Mouse (Mus musculus): Measurements from ENCODE around the gene Rdh12. TPM values are rescaled to one million over a fixed set of nuclear protein-coding genes. Genes with fewer than 3 reads are reported as not detected.
"Not testable (repeated sequence)": the region's sequence is repeated elsewhere in the genome, so short reads cannot be mapped to it uniquely, and the experiment has no call there.

The Rdh12 gene
- 2.5 and 2.7 TPM in 2 replicates for total RNA-seq (2014; fragmentation: Nextera tagmentation)
- 5.1 and 8.8 TPM in 2 replicates for total RNA-seq (2017)

DNA sequence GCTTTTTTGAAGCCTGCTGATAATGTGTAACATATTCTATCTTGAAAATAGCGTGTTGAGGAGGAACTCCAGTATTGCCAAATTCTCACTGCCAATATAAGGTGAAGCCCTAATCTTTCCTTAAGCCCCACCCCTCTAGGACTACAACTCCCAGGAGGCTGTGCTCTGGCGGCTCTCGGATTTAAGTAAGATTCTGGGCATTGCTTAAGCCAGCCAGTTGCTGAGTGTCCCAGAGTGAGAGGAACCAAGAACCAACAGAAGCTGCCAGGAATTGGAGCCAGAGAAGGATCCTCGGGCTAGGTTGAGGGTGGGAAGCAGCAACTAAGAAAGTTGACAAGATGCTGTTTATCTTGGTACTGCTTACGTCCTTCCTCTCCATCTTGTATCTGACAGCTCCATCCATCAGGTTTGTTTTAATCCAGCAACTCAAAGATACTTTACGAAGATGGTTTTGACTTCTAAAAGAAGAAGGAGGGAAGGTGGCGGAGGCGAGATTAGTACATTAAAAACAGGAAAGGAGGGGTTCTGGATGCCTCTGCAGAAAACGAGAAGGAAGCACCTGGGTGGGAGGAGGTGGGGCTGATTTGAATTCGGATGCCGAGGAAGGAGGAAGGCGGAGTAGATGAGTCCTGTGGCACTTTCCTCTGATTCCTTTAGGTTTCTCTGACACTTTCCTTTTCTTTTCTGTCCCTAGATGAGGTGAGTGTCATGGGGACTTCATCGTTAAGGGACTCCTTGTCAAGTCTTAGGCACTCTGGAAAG is at the start of gene Rdh12:
Gene Rdh12 (plus strand): TSS at position 212 of the 762 bp plus-strand sequence.
- peak; percentile 97 for ATAC-seq (replicated peaks; ENCODE audit: poor library complexity, severe bottlenecking)

DNA sequence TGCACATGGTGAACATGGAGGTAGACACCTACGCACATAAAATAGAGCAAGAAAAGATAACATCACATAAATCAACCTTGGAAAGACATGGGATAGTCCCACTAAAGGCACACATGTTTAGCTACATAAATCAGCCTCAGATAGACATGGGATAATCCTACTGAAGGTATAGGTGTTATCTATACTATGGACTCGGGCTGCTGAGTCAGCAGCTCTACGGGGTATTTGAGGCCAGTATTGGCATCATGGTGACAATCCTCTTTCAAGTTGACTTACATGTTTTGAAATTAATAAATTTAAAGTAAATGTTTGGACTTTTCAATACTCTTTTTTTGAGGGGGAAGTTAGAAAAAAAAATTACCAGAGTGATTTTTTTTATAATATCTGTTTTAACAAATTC is 45.8 kb upstream of the Rdh12 start:
- no peak for ATAC-seq (replicated peaks; ENCODE audit: poor library complexity, severe bottlenecking)

DNA sequence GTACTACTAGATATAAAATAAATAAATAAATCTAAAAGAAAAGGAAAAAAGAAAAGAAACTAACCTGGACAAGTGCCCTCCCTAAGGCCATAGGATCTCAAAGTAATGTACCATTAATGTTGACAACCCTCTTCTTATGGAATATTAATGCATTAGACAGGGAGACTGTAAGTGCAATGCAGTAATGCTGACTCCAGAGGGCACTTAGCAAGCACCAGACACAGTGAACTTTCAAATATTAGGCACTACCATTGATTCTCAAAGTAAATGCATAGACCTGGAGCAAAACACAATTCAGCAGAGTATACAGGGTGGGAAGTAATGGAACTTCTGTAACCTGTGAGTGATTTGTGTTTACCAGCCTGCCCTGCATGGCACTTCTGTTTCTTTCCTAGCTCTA is 39.5 kb upstream of the Rdh12 start:
- ATAC-seq (replicated peaks; ENCODE audit: poor library complexity, severe bottlenecking) = no peak

DNA sequence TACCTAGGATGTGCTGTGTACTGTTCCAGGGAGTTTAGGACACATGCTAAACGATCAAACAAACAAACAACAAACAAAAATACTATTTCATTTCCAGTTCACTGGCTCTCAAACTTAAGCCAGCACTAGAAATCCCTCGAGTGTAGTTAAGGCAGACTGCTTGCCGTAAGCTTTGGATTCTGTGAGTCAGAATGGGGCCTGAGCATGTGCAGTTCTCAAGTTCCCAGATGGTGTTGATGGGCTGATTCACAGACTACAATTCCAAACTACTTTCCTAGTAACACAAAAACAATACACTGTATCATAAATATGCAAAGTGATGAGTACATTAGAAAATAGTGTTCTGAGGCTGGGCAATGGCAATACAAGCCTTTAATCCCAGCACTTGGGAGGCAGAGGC is 38.3 kb upstream of the Rdh12 start:
- no peak for ATAC-seq (replicated peaks; ENCODE audit: poor library complexity, severe bottlenecking)

DNA sequence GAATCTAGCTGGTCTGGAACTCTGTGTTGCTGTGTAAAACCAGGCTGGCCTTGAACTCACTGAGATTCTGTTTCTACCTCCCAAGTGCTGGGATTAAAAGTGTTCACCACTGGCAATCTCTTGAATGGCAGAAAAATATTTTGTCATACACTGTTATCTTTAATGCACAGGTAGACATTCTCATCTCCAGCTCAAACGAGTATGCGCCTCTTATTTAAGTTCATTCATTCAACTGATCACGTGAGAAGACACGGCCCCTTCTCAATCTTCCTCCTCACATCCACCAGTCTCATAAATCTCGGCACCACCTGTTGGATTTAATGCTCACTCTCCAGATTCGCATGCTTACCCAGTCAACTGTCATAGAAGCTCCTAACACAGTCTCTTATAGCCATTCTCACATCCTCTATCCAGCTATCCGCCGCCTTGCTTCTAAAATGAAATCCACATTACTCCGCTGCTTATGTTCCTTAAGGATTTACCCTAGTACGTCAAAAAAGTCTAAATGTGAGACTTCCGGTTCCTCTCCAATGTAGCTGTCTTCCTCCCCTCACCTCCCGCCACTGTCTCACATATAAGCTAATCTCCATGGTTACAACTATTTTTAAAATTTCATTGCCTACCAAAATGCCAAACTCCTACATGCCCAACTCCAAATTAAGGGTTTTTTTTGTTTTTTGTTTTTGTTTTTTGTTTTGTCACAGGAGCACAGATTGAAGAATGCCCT is 37.3 kb upstream of the Rdh12 start:
- ATAC-seq (replicated peaks; ENCODE audit: poor library complexity, severe bottlenecking) = peak; percentile 20; the same call in 1 of the 2 replicates

DNA sequence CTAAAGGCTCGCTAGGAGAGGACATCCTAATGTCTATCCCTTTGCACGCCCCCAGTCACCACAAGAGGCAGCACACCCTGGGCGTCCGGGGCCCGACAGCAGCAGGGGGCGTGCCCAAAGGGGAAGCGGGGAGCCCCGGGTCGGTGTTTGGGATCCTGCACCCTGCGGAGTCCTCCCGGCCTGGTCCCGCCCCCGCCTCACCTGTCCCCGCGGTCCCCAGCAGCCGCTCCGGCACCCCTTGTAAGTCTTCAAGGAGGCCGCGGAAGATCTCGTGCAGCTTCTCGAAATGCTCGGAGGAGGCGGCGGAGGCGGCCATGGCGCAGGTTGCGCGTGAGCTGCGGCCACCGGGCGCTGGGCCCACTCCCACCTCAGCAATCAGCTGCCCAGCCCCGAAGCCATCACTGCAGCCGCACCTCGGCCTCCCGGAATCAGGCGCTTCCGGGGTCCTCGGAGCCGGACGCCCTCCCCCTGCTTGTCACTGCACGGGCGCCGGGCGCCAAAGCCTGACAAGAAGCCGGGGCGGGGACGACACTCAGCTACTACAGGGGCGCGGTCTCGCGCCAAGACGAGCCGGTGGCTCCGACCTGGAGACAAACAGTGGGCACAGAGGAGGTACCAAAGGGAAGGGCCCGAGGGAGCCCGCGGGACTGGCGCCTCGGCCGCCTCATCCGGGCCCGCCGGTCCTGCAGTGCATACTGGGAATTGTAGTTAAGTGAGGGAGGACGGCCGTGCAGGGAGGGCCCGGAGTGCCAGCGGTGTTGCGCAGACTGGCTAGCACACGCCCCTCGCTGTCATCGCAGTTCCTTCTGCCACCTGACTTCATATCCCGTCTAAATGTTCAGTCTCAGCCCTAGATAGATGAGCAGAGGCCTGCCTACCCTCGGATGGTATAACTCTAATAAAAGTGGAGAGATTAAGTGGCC is 36.4 kb upstream of the Rdh12 start, which contains the start of gene Vti1b:
Gene Vti1b (minus strand): TSS at position 649 of the 923 bp plus-strand sequence.
- ATAC-seq (replicated peaks; ENCODE audit: poor library complexity, severe bottlenecking) = peak; percentile 94

DNA sequence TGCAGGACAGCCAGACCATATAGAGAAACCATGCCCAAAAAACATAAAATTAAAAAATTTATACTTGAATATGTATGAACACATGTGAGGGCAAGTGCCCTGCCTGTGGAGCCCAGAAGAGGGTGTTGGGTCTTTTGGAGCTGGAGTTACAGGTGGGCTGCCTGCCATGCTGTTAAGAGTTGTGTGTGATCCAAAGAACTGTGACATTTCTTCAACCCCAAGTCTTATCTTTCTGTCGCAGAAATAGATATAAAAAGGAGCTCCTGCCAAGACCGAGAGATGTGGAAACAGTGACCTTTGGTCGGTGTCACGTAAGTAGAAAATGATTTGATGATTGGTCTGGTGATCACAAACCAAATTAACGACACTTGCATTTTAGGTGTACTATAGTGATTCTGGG is 35.0 kb upstream of the Rdh12 start:
- ATAC-seq (replicated peaks; ENCODE audit: poor library complexity, severe bottlenecking) = no peak

DNA sequence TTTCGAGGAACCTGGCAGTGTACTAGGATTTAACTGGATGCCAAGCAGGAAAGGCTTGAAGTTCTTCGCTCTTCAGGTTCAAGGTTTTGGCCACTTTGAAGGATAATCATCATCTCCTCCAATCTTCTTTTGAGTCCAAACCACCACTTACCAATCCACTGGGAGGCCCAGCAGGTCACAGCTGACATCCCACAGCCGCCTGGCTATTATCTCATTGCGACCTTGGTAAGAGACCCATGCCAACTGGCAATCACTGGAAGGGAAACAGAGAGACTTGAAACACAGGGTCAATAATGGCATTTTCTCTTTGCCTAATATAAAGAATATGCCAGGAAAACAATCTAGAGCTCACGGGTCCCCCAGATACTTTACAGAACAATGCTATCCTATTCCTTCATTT is 32.7 kb upstream of the Rdh12 start:
- ATAC-seq (replicated peaks; ENCODE audit: poor library complexity, severe bottlenecking) = no peak

DNA sequence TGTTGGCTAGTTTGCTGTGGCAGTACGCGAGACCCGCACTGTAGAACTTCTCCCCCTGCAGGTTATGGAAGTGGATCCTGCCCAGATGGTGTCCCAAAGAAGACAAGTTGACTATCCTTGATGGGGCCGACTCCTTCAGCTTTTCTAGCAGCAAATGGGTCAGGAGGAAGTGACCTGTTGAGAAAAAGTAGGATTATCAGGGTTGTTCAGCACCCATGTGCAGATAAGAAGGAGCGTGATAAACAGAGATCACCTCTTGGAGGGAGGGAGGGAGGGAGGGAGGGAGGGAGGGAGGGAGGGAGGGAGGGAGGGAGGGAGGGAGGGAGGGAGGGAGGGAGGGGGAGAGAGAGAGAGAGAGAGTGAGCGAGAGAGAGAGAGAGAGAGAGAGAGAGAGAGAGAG is 23.6 kb upstream of the Rdh12 start:
- ATAC-seq (replicated peaks; ENCODE audit: poor library complexity, severe bottlenecking) = not testable (repeated sequence)

DNA sequence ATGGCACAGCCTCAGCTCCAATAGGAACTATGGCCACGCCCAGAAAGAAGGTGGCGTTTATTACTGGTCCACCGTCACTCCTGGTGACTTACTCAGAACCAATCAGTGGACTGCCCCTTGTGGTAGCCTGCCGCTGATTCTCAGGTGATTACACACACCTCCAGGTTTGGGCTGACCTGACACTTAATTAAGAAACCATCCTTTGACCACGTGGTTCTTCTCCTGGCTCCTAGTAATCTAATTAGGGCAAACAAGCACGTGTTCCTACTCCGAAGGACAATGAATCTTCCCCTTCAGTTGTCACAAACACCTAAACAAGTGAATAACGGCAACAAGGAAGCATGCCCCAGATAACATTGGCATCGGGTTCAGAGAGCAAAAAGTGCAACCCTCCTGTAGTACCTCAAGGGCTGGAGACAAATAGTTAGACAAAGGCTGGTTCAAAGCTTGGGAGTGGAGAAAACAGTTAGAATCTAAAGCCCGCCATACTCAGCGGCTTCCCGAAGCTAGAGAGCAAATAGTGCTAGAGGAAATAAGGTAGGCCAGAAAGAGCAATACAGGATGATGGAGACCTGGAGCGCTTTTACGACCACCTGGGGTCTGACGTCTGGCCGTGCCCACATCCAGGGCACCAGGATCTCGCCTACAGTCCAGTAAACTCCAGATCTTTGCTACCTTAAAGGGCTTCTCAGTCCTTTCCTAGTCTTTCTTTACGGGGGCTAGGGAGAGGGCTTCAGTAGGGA is 17.6 kb upstream of the Rdh12 start:
- ATAC-seq (replicated peaks; ENCODE audit: poor library complexity, severe bottlenecking) = peak; percentile 91

DNA sequence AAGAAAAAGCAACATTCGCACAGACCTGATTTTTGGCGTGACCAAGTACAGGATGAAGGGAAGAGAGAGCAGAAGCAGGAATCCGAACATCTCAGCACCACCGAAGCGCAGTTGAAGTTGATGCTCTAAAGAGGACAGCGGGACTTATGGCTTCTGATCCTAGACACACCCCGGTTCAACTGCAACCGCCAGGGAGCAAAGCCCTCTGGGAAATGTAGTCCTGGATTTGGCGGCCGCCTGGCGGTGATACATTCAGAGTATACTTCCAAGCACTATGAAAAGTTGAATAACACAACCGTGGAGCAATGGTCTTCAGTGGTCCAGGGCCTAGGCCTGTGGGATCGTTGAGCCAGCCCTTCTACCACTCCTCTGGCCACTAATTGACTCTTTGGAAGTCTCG is 17.0 kb upstream of the Rdh12 start:
- peak; percentile 89 for ATAC-seq (replicated peaks; ENCODE audit: poor library complexity, severe bottlenecking)

DNA sequence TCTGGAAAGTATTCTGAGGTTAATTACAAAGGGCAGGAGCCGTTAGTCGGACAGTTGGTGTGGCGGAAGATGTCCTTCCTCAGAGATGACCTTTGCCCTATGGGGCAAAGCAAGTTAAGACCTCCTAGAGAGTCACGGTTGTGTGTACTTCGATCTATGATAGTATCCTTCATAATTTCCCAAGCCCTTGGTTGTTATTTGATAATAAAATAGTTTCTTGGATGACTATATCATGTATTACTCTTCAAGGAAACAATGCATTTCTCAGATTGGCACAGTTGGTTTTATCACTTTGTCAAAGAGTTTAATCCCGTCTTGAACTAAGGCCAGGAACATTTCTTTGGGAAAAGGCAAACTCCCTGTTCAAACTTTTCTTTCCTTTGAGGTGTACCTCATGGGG is 16.5 kb upstream of the Rdh12 start, which contains the start of gene Rdh11:
Gene Rdh11 (minus strand): TSS at position 101 of the 400 bp plus-strand sequence.
- ATAC-seq (replicated peaks; ENCODE audit: poor library complexity, severe bottlenecking) = no peak

DNA sequence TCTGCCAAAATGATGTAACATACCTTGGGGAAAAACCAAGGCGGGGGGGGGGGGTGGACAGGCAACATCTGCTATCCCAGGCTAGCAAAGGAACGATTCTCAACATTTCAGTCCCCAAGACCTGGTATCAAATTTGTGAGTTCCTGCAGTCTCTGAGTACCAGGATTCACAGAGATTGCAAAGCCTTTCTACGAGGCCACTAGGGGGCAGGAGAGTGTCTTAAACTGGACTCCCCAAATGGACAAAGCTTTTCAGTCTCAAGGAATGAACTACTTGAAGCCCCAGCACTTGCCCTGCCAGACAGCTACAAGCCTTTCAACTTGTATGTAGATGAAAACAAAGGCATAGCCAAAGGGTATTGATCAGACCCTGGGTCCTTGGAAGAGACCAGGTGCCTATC is 15.3 kb upstream of the Rdh12 start:
- peak; percentile 43 for ATAC-seq (replicated peaks; ENCODE audit: poor library complexity, severe bottlenecking)

DNA sequence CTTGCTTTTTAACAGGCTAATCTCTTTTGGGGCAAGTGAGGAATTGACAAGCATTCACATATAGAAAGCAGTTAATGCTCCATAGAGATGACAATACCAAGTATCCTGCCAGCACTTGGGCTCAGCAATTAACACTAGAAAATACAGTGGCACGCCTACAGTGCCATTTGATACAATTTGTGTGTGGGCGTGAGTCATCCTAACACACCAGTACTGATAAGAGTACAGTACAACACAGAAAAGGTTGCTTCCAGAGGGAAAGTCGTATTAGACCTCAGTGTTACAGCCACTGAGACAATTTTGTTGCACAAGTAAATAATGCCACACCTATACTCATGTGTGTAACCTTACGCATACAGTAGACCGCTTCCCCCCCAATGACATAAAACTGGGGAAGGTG is 11.6 kb upstream of the Rdh12 start:
- no peak for ATAC-seq (replicated peaks; ENCODE audit: poor library complexity, severe bottlenecking)

DNA sequence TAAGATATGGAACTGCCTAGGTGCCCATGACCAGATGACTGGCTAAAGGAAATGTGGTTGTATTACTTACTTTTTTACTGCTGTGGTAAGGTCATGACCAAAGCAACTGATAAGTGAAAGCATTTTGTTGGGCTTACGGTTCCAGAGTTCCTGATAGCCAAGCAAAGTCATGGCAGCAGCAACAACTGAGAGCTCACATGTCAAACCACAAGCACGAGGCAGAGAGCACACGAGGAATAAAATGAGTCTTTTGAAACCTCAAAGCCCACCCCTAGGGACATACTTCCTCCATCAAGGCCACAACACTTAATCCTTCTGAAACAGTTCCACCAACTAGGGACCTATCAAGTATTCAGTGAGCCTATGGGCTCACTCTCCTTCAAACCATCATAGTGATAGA is 6.8 kb upstream of the Rdh12 start:
- ATAC-seq (replicated peaks; ENCODE audit: poor library complexity, severe bottlenecking) = no peak

DNA sequence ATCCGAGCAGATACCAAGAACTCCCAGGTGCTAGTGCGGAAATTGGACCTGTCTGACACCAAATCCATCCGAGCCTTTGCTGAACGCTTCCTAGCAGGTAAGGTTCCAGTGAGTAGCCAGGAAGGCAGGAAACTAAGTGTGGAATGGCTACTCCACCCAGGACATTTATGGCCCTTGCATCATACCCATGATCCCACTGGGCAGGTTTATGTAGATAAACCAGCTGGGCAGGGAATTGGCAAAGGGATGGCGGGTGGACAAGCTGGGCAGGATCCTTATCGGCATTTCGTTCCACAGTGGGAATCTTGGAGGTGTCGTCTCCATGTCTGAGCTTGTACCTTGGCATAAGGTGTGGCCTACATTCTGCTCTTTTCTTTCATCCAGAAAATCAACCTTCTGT is 2.7 kb downstream of the Rdh12 start:
- ATAC-seq (replicated peaks; ENCODE audit: poor library complexity, severe bottlenecking) = no peak

DNA sequence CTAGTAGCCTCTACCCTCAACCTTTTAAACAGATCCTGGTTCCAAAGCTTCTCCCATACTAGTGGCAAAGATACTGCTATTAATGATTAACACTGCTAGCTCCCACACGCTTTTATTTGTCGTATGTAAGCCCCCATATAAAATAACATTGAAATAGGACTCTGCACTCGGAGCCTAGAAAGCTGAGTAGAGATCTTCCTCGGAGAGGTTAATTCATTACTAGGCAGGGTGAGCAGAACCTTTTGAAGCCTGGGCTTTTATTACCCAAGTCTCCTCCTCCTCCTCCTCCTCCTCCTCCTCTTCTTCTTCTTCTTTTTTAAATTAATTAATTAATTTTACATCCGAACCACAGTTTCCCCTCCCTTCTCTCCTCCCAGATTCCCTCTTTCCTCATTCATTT is 8.8 kb downstream of the Rdh12 start:
- ATAC-seq (replicated peaks; ENCODE audit: poor library complexity, severe bottlenecking) = no peak

DNA sequence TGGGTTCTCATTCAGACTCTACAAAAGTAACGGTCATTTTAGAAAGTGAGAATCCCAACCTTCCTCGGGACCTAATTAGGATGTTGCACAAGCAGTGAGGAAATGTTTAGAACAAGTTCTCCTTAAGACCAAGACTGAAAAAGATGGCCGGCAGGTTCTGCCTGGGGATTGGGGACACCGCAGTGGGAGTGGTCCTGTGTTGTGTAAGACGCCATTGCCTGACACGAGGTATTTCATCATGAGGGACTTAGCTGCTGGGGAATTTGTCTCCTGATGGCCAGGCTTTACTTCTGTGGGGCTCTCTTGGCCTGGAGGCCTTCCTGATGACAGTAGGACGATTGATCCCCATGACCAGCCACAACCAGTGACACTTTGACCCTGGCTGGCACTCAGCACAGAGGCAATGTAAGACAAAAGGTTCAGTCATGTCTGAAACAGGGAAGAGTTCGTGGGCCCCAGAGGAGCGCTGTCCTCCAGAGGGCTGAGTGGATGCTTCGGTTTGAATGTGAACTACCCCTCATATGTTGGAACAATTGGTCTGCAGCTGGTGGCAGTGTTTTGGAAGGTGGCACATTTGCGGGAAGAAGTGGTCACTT is 26.9 kb downstream of the Rdh12 start:
- ATAC-seq (replicated peaks; ENCODE audit: poor library complexity, severe bottlenecking) = peak; percentile 98

DNA sequence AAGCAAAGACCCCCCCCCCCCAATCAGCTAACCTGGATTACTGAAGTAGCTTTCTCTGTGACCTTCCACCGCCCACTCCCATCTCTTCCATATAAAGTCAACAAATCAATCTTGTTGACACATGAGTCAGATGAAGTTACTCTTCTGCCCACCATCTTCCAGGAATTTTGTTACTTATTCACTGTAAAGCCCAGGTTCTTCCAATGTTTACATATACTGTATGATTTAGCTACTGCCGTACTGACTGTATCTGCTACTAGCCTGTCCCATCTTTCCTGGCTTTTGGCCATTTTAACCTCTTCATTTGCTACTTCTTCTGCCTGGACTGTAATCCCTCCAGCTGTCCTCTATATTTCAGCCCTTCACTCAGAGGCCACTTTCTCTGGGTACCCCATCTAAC is 33.3 kb downstream of the Rdh12 start:
- ATAC-seq (replicated peaks; ENCODE audit: poor library complexity, severe bottlenecking) = no peak

Measured in granulocyte monocyte progenitor cell, adult 5-6 weeks (primary cell).